Mouse (Mus musculus): ENCODE results near the gene Mafg. TPM values are rescaled to one million over a fixed set of nuclear protein-coding genes. Genes with fewer than 3 reads are reported as not detected.

Gene Mafg
- 10.4 TPM for polyA plus RNA-seq (2014; fragmentation: Illumina TruSeq; extraction: RNeasy Lipid Tissue Mini Kit (QIAGEN cat#74804))

DNA sequence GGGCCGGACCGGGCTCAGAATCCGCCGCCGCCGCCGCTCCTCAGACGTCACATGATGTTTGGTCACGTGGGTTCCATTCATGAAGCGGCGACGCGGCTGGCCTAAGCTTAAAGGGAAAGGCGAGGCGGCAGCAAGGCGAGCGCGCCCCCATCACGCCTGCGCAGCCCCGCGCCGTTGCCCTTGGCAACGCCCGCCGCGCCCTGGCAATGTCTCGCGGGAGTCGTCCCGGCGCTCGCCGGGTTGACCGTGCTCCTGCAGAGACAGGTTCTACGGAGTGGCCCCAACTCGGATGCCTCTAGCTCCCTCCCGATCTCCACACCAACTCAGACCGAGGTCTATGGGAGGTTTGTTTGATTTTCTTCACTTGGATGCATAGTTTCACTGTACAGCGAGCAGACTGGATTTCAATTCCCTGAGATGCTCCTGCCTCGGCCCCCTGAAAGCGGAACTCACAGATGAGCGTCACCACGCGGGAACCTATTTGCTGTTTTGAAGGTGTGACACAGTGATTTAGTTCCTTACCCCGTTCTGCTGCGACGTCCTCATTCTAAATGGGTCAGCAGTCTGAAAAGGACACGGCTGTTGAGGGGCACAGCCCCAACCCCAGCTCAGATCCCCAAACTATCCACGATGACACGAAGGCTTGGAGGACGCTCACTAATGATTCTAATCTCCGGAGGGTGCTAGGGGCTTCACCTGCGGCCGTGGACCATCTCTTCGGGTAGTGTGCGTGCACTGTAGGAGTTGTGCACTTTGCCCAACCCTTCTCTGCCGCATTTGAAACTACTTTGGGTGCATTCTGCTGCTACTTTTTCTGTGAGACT is at the start of gene Mafg:
Gene Mafg, minus strand, starts transcription at position 81 of the 824 bp plus-strand sequence.

DNA sequence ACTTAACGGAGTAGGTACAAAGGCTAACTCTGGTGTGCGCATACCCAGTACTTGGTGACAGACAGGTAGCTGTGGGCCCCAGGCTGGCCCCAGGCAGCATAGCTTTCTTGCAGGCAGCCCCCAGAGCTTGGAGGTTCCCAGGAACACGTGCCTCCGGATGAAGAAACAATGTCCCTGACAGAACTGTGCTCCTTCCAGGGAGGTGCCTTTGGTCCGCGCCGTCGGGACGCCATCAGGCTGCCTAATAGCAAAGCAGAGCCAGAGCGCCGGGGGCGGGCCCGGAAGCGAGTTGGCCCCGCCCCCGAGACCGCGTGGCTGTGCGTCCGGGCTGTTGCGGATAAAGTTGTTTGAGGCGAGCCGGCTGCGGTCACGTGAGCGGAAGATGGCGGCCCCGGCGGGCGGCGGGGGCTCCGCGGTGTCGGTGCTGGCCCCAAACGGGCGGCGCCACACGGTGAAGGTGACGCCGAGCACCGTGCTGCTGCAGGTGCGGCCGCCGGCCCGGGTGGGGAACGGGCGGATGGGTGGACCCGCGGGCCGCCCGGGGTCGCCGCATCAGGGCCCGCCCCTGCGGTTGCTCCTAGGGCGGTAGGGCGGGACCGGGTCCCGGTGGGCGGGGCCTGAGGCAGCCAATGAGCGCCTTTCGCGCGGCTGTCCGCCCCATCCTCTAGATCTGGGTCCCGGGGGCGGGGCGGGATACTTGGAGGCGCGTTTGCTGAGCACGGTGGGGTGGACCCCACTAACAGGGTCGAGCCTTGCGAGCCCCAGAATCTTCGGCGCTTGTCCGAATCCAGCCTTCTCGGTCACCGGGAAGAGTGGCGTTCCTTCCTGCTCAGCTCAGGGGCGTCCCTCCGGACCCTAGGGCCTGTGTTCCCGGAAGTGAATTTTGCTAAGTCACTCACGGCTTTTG is 39.5 kb upstream of the Mafg start, which contains the start of gene Aspscr1:
Gene Aspscr1, plus strand, starts transcription at position 287 of the 907 bp plus-strand sequence.

DNA sequence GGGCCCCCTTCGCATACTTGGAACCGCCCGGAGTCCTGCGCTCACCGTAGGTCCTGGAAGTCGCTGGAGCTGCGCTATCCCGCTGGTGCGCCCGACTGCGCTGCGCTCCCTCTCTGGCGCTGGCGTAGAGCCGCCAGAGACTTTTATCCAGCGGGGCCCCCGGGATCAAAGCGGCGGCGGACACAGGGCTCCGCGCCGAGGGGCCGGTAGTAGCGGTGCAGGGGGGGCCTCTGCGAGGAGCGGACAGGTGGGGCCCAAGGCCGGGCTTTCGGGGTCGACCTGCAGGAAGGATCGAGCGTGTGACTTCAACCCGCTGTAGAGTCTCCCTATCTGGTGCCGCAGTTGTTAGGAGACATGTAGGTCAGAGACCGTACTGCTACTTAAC is 27.7 kb upstream of the Mafg start, which contains the start of gene Notum:
Gene Notum, minus strand, starts transcription at position 100 of the 385 bp plus-strand sequence.

DNA sequence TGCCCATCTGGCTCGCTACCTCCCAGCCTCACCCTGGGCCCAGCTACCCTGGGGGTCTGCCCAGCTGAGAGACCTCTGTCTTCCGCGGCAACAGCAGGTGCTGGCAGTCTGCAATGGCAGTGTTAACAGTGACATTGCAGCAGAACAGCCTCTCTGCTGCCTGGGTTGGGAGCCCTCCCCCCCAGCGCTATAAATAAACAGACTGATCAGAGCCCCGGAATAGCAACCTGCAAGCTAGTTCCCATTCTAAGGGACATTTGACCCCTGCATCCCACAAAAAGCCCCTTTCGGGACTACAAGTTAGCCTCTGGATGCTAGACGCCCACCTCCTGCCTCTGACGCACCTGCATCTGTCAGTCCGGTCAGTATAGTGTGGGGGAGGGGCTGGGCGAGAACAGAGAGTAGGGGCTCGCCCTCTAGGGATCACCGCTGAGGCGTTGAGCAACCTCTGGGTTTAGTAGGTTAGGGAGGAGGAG is 14.6 kb upstream of the Mafg start, which contains the start of gene Myadml2:
Gene Myadml2, minus strand, starts transcription at position 158 of the 476 bp plus-strand sequence.

DNA sequence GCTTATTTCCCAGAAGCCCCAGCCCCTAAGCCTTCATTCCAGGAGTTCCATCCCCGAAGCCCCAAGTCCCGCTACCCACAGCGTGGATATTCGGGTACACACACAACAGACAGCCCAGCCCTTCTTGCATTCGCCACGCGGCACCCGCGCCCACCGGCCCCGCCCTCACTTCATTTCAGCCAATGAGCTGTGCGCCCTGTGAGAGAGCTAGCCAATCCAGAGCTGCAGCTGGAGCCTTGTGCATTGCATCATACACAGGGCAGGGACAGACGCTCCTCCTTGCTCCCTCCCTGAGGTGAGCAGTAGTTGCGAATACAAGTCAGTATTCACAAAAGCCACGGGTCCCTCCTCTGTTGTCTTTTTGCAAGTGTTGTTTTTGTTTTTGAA is 10.2 kb upstream of the Mafg start, which contains the start of gene Pycr1:
Gene Pycr1, minus strand, starts transcription at position 169 of the 387 bp plus-strand sequence.

DNA sequence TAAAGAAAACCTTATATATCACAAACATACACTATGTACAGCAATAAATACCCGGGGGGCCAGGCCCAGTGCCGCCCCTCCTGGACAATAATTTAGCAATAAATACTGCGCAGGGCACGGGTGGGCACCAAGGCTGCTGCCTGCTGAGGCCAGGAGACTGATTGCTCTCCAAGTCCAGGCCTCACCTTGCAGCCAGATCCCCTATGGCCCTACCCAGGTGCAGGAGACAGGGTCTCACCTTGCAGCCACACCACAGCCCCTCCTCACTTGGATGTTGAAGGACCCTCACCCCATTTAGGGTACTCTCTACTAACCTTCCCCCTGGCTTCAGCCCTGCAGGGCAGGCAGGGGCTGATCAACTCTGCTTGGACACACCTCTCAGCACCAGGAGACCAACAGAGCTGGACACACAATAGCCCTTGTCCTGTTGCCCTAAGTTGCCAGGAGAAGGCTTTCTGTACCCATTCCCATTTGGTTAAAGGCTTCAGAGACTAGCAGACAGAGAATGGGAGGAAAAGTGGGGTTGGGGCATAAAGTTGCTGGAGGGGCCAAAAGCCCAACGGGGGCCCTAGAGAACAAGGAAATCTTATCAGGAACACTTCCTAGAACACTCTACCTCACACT is 8.1 kb downstream of the Mafg start, which contains the start of gene Sirt7:
Gene Sirt7, minus strand, starts transcription at position 89 of the 624 bp plus-strand sequence.

DNA sequence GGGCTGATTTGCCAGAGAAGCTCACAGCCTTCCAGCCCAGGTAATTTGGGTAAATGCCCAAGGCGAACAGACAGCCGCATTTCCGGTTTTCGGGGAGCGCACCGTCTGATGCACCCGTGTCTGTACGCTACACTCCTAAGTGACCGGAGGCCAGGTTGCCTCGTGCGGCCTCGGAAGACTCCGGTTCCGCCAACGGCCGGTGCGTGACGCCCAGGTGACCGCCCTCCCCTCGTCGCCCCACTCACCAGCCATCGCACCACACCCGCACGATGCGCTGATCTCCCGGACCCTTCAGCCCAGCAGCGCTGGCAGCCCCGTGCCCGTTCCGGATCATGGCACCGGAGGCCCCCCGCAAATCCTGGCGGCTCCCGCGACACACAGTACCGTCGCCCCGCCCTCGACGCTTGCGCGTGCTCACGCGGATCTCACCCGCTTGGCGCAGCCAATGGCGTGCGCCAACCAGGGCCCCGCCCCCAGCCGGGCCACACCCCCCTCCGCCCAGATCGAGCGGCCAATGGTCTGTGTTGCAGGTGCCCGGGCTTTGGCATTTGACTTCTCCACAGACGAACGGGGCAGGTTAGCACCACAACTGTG is 15.8 kb downstream of the Mafg start, which contains the start of gene Pcyt2:
Gene Pcyt2, minus strand, starts transcription at position 418 of the 594 bp plus-strand sequence.

DNA sequence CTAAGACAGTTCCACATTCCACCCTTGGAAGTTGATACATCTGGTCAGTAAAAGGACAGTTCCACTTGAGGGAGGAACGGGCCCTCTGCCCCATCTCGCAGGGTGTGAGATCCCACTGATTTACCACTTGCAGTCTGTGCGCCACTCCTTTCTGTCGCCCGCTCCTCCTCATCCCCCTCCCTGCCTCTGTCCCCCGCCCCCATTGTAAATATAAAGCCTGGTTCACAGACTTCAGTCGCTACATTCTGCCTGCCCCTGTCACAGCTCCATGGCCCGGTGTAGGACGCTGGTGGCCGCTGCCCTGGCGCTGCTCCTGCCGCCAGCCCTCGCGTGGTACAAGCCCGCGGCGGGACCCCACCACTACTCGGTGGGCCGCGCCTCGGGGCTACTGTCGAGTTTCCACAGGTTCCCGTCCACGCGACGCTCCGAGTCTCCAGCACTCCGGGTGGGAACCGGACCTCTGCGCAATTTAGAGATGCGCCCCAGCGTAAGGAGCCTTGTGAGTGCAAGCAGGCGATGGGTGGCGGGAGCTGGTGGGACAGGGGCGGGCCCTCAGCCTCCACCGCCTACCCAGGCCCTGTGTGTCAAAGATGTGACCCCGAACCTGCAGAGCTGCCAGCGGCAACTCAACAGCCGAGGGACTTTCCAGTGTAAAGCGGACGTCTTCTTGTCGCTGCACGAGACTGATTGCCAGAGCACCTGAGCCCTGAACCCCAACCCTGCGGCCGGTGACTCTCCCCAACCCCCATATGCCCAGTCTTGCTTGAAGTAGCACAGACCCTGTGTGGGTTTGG is 25.0 kb downstream of the Mafg start, which contains the start of gene Npb:
Gene Npb, plus strand, starts transcription at position 237 of the 794 bp plus-strand sequence.

DNA sequence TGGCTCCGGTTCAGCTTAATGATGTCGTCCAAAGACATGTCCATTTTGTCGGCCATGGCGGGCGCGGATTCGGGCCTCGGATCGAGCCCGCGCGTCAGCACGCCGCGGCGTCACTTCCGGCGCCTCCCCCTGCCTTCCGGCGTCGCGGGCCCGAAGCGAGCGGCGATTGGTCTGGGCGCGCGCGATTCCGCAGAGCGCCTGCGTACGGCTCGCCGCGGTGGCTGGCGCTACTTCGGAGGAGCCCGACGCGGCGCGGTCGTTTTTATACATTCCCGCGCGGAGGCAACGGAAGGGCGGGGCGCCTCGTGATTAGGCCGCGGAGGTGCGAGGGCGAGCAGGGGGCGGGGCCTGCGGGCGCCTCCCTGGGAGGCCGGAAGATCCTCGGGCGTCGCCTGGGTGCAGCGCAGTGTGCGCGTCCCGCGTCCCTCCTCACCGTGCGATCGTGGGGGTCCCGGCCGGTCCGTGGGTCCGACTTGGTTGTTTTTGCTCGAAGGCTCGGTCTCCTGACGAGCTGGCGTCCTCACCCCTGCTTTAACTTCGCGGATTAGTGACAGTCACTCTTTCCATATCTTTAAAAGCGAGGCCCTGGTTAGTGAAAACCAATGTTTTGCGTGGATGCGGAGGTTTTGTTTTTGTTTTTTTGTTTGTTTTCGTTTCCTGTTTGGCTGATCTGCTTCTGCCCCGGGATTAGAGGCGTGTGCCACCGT is 35.0 kb downstream of the Mafg start, which contains the start of the genes Alyref and Anapc11:
Gene Alyref, minus strand, starts transcription at position 83 of the 707 bp plus-strand sequence.
Gene Anapc11, plus strand, starts transcription at position 139 of the 707 bp plus-strand sequence.

DNA sequence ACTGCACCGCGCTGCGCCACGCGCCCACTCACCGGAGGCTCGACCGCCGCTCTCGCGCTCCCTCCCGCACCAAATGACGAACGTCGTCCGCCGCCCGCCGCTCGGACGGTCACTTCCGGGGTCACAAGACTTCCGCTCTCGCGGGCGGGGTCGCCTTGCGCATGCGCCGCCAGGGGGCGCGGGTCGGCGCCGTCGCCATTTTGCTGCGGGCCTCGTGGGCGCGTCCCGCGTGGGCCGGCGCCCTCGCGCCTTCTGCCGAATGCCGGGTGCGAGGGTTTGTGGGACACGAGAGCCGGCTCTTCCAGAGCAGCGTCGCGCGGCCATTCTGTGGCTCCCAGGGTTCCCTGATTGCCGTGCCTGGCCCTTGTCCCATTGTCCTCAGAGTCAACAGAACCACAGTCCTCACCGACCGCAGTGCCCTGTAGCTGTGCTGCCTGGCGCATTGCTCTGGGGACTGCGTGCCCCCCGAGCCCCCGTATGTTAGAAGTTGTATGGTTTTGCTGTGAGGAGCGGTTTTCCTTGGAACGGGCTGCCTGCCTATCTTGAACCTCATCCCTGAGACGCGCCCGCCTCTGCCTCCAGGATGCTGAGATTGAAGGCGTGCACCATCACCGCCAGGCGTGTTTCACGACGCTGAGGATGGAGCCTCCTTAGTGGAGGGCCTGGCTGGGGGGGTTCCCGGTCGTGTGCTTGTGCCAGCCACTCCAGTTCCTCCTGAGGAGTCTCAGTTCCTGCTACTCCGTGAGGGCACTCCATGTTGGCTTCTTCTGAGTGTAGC is 51.7 kb downstream of the Mafg start, which contains the start of gene Arhgdia:
Gene Arhgdia, minus strand, starts transcription at position 135 of the 778 bp plus-strand sequence.

Other genes starting within 250 kb of the Mafg start
- 22.0 TPM for gene Nploc4, start 195.9 kb downstream of the Mafg start, polyA plus RNA-seq (2014; fragmentation: Illumina TruSeq; extraction: RNeasy Lipid Tissue Mini Kit (QIAGEN cat#74804))
- gene Tspan10, start 191.0 kb downstream of the Mafg start, polyA plus RNA-seq (2014; fragmentation: Illumina TruSeq; extraction: RNeasy Lipid Tissue Mini Kit (QIAGEN cat#74804)), result not detected
- gene Pde6g, start 180.1 kb downstream of the Mafg start, polyA plus RNA-seq (2014; fragmentation: Illumina TruSeq; extraction: RNeasy Lipid Tissue Mini Kit (QIAGEN cat#74804)), result not detected
- 1.5 TPM for gene Oxld1, start 175.5 kb downstream of the Mafg start, polyA plus RNA-seq (2014; fragmentation: Illumina TruSeq; extraction: RNeasy Lipid Tissue Mini Kit (QIAGEN cat#74804))
- gene Ccdc137, start 175.5 kb downstream of the Mafg start, polyA plus RNA-seq (2014; fragmentation: Illumina TruSeq; extraction: RNeasy Lipid Tissue Mini Kit (QIAGEN cat#74804)), result 14.0 TPM
- gene Arl16, start 166.0 kb downstream of the Mafg start, polyA plus RNA-seq (2014; fragmentation: Illumina TruSeq; extraction: RNeasy Lipid Tissue Mini Kit (QIAGEN cat#74804)), result 9.9 TPM
- 1.2 TPM for gene Mrpl12, start 149.0 kb downstream of the Mafg start, polyA plus RNA-seq (2014; fragmentation: Illumina TruSeq; extraction: RNeasy Lipid Tissue Mini Kit (QIAGEN cat#74804))
- gene Slc25a10, start 141.8 kb downstream of the Mafg start, polyA plus RNA-seq (2014; fragmentation: Illumina TruSeq; extraction: RNeasy Lipid Tissue Mini Kit (QIAGEN cat#74804)), result not detected
- gene Gcgr, start 102.9 kb downstream of the Mafg start, polyA plus RNA-seq (2014; fragmentation: Illumina TruSeq; extraction: RNeasy Lipid Tissue Mini Kit (QIAGEN cat#74804)), result not detected
- 1.5 TPM for gene Mcrip1, start 83.9 kb downstream of the Mafg start, polyA plus RNA-seq (2014; fragmentation: Illumina TruSeq; extraction: RNeasy Lipid Tissue Mini Kit (QIAGEN cat#74804))
- not detected for gene Ppp1r27, start 82.5 kb downstream of the Mafg start, polyA plus RNA-seq (2014; fragmentation: Illumina TruSeq; extraction: RNeasy Lipid Tissue Mini Kit (QIAGEN cat#74804))
- gene P4hb, start 60.3 kb downstream of the Mafg start, polyA plus RNA-seq (2014; fragmentation: Illumina TruSeq; extraction: RNeasy Lipid Tissue Mini Kit (QIAGEN cat#74804)), result 235 TPM
- 29.1 TPM for gene Arhgdia, start 52.0 kb downstream of the Mafg start, polyA plus RNA-seq (2014; fragmentation: Illumina TruSeq; extraction: RNeasy Lipid Tissue Mini Kit (QIAGEN cat#74804))
- 37.9 TPM for gene Alyref, start 35.2 kb downstream of the Mafg start, polyA plus RNA-seq (2014; fragmentation: Illumina TruSeq; extraction: RNeasy Lipid Tissue Mini Kit (QIAGEN cat#74804))
- 5.8 TPM for gene Anapc11, start 35.2 kb downstream of the Mafg start, polyA plus RNA-seq (2014; fragmentation: Illumina TruSeq; extraction: RNeasy Lipid Tissue Mini Kit (QIAGEN cat#74804))
- not detected for gene Npb, start 25.1 kb downstream of the Mafg start, polyA plus RNA-seq (2014; fragmentation: Illumina TruSeq; extraction: RNeasy Lipid Tissue Mini Kit (QIAGEN cat#74804))
- gene Pcyt2, start 15.7 kb downstream of the Mafg start, polyA plus RNA-seq (2014; fragmentation: Illumina TruSeq; extraction: RNeasy Lipid Tissue Mini Kit (QIAGEN cat#74804)), result 3.4 TPM
- gene Sirt7, start 8.4 kb downstream of the Mafg start, polyA plus RNA-seq (2014; fragmentation: Illumina TruSeq; extraction: RNeasy Lipid Tissue Mini Kit (QIAGEN cat#74804)), result 3.2 TPM
- gene Pycr1, start 10.2 kb upstream of the Mafg start, polyA plus RNA-seq (2014; fragmentation: Illumina TruSeq; extraction: RNeasy Lipid Tissue Mini Kit (QIAGEN cat#74804)), result 1.6 TPM
- not detected for gene Myadml2, start 14.6 kb upstream of the Mafg start, polyA plus RNA-seq (2014; fragmentation: Illumina TruSeq; extraction: RNeasy Lipid Tissue Mini Kit (QIAGEN cat#74804))
- gene Notum, start 27.6 kb upstream of the Mafg start, polyA plus RNA-seq (2014; fragmentation: Illumina TruSeq; extraction: RNeasy Lipid Tissue Mini Kit (QIAGEN cat#74804)), result not detected
- gene Aspscr1, start 39.4 kb upstream of the Mafg start, polyA plus RNA-seq (2014; fragmentation: Illumina TruSeq; extraction: RNeasy Lipid Tissue Mini Kit (QIAGEN cat#74804)), result 0.77 TPM
- gene Cenpx, start 80.1 kb upstream of the Mafg start, polyA plus RNA-seq (2014; fragmentation: Illumina TruSeq; extraction: RNeasy Lipid Tissue Mini Kit (QIAGEN cat#74804)), result not detected
- 0.40 TPM for gene Lrrc45, start 80.3 kb upstream of the Mafg start, polyA plus RNA-seq (2014; fragmentation: Illumina TruSeq; extraction: RNeasy Lipid Tissue Mini Kit (QIAGEN cat#74804))
- not detected for gene Rac3, start 87.9 kb upstream of the Mafg start, polyA plus RNA-seq (2014; fragmentation: Illumina TruSeq; extraction: RNeasy Lipid Tissue Mini Kit (QIAGEN cat#74804))
- gene Dcxr, start 93.7 kb upstream of the Mafg start, polyA plus RNA-seq (2014; fragmentation: Illumina TruSeq; extraction: RNeasy Lipid Tissue Mini Kit (QIAGEN cat#74804)), result not detected
- gene Cbr2, start 98.5 kb upstream of the Mafg start, polyA plus RNA-seq (2014; fragmentation: Illumina TruSeq; extraction: RNeasy Lipid Tissue Mini Kit (QIAGEN cat#74804)), result not detected
- gene Hmga1b, start 129.2 kb upstream of the Mafg start, polyA plus RNA-seq (2014; fragmentation: Illumina TruSeq; extraction: RNeasy Lipid Tissue Mini Kit (QIAGEN cat#74804)), result not detected
- gene Rfng, start 150.6 kb upstream of the Mafg start, polyA plus RNA-seq (2014; fragmentation: Illumina TruSeq; extraction: RNeasy Lipid Tissue Mini Kit (QIAGEN cat#74804)), result not detected
- 10.9 TPM for gene Gps1, start 150.7 kb upstream of the Mafg start, polyA plus RNA-seq (2014; fragmentation: Illumina TruSeq; extraction: RNeasy Lipid Tissue Mini Kit (QIAGEN cat#74804))
- gene Dus1l, start 162.8 kb upstream of the Mafg start, polyA plus RNA-seq (2014; fragmentation: Illumina TruSeq; extraction: RNeasy Lipid Tissue Mini Kit (QIAGEN cat#74804)), result 3.3 TPM
- gene Fasn, start 190.9 kb upstream of the Mafg start, polyA plus RNA-seq (2014; fragmentation: Illumina TruSeq; extraction: RNeasy Lipid Tissue Mini Kit (QIAGEN cat#74804)), result 2.1 TPM

All from ovary, adult 10 weeks (tissue).